Mouse (Mus musculus): ENCODE results near the gene Nfatc4.

The Nfatc4 gene

GRCm38 (mm10) chr14:55820576-55820975 is 2.4 kb upstream of the Nfatc4 start:
- no peak for DNase-seq (ENCODE audit: extremely low spot score, low read depth, low spot score)

- peak; percentile 94 for DNase-seq (ENCODE audit: extremely low spot score, low read depth, low spot score)
Observed at GRCm38 (mm10) chr14:55822435-55822990, 431 bp upstream of the Nfatc4 start.

- DNase-seq (ENCODE audit: extremely low spot score, low read depth, low spot score): no peak
Observed at GRCm38 (mm10) chr14:55824001-55824480, 1.1 kb downstream of the Nfatc4 start.

GRCm38 (mm10) chr14:55824481-55825215 is 1.7 kb downstream of the Nfatc4 start:
- peak; percentile 63 for DNase-seq (ENCODE audit: extremely low spot score, low read depth, low spot score)

- no peak for DNase-seq (ENCODE audit: extremely low spot score, low read depth, low spot score)
Observed at GRCm38 (mm10) chr14:55825216-55826051, 2.5 kb downstream of the Nfatc4 start.

GRCm38 (mm10) chr14:55826142-55826541 is 3.2 kb downstream of the Nfatc4 start:
- DNase-seq (ENCODE audit: extremely low spot score, low read depth, low spot score): no peak

GRCm38 (mm10) chr14:55826551-55827340 is 3.8 kb downstream of the Nfatc4 start:
- no peak for DNase-seq (ENCODE audit: extremely low spot score, low read depth, low spot score)

- DNase-seq (ENCODE audit: extremely low spot score, low read depth, low spot score): no peak
Observed at GRCm38 (mm10) chr14:55828716-55829263, 5.8 kb downstream of the Nfatc4 start.

- no peak for DNase-seq (ENCODE audit: extremely low spot score, low read depth, low spot score)
Observed at GRCm38 (mm10) chr14:55829854-55830253, 6.9 kb downstream of the Nfatc4 start.

- no peak for DNase-seq (ENCODE audit: extremely low spot score, low read depth, low spot score)
Observed at GRCm38 (mm10) chr14:55830331-55830730, 7.4 kb downstream of the Nfatc4 start.

GRCm38 (mm10) chr14:55833126-55833525 is 10.2 kb downstream of the Nfatc4 start:
- no peak for DNase-seq (ENCODE audit: extremely low spot score, low read depth, low spot score)

- no peak for DNase-seq (ENCODE audit: extremely low spot score, low read depth, low spot score)
Observed at GRCm38 (mm10) chr14:55834808-55835533, 12.0 kb downstream of the Nfatc4 start.

- DNase-seq (ENCODE audit: extremely low spot score, low read depth, low spot score): no peak
Observed at GRCm38 (mm10) chr14:55838312-55838711, 15.4 kb downstream of the Nfatc4 start.

GRCm38 (mm10) chr14:55838740-55839139 is 15.8 kb downstream of the Nfatc4 start:
- DNase-seq (ENCODE audit: extremely low spot score, low read depth, low spot score): no peak

- DNase-seq (ENCODE audit: extremely low spot score, low read depth, low spot score): no peak
Observed at GRCm38 (mm10) chr14:55840853-55841366, 18.0 kb downstream of the Nfatc4 start.

- no peak for DNase-seq (ENCODE audit: extremely low spot score, low read depth, low spot score)
Observed at GRCm38 (mm10) chr14:55842794-55843193, 19.9 kb downstream of the Nfatc4 start.

GRCm38 (mm10) chr14:55845506-55846294 is 22.8 kb downstream of the Nfatc4 start:
- DNase-seq (ENCODE audit: extremely low spot score, low read depth, low spot score): no peak

GRCm38 (mm10) chr14:55850885-55851284 is 27.9 kb downstream of the Nfatc4 start:
- no peak for DNase-seq (ENCODE audit: extremely low spot score, low read depth, low spot score)

Measured in hindlimb bud, embryonic 11.5 days (tissue).